Mouse (Mus musculus) erythroblast, embryonic 14.5 days (primary cell): ENCODE measurements around the gene Stard9. TPM values are rescaled to one million over a fixed set of nuclear protein-coding genes. Genes with fewer than 3 reads are reported as not detected.

Experiments
- H3K27me3 ChIP-seq: 2 replicates; pipeline ENCODE4 v1.6.1; 2012; ENCODE audit warnings: inconsistent platforms; ENCODE audit not compliant: control insufficient read depth
- H3K36me3 ChIP-seq: 2 replicates; pipeline ENCODE4 v1.6.1; 2012; ENCODE audit warnings: mild to moderate bottlenecking, inconsistent platforms; ENCODE audit not compliant: control insufficient read depth
- H3K4me1 ChIP-seq: 2 replicates; pipeline ENCODE4 v1.6.1; 2012; ENCODE audit warnings: inconsistent platforms; ENCODE audit not compliant: control insufficient read depth
- H3K4me3 ChIP-seq: replicated peaks from 2 replicates; pipeline ENCODE3; 2012; ENCODE audit warnings: moderate library complexity, mild to moderate bottlenecking, inconsistent platforms
- H3K9me3 ChIP-seq: 2 replicates; pipeline ENCODE4 v1.6.1; 2012; ENCODE audit warnings: low read length, inconsistent platforms, mixed read lengths; ENCODE audit not compliant: control insufficient read depth
- GATA1 ChIP-seq: IDR thresholded peaks from 2 replicates; pipeline ENCODE4 v1.6.1; 2012; ENCODE audit warnings: low read length, inconsistent platforms, mixed read lengths
- TAL1 ChIP-seq: IDR thresholded peaks from 3 replicates; pipeline ENCODE4 v1.6.1; 2012; ENCODE audit warnings: low read length, inconsistent platforms, mixed read lengths
- polyA plus RNA-seq: library from polyadenylated mRNA; stranded (reverse); fragments of >175 nt; gene quantifications from 2 replicates; pipeline ENCODE4 v1.2.3, GENCODE M21; 2012

Stard9 gene
- polyA plus RNA-seq, 1 experiment, result 0.12 TPM

DNA sequence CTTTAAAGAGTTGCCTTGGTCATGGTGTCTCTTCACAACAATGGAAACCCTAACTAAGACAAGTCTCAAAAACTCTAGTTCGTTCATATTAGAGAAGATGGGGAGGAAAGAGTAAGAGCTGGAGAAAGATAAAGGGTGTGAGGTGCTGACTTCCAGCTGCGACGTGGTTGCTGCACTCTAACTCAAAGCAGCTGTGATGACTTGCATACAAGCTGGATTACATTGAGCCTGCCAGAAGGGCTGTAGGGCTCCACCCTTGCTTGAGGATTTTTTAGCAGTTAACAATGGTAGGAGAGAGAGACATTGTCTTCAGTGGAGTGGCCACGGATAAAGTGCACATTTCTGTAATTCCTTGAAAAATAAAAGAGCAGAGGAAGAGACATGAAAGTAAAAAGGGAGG lies 17.9 kb downstream of the Stard9 start:
- H3K27me3 ChIP-seq, result no peaks in the 10 kb centered on the region
- TF ChIP-seq TAL1 (no peak), GATA1 (no peak)
- peaks cover 2% of the 10 kb centered on the region; the same call in 1 of the 2 replicates for H3K4me1 ChIP-seq
- no peaks in the 10 kb centered on the region for H3K9me3 ChIP-seq
- H3K4me3 ChIP-seq, result no peak overlapping the region
- no peaks in the 10 kb centered on the region for H3K36me3 ChIP-seq

- H3K27me3 ChIP-seq, result no peaks in the 10 kb centered on the region
- TF ChIP-seq GATA1 (no peak), TAL1 (no peak)
- no peaks in the 10 kb centered on the region for H3K9me3 ChIP-seq
- no peaks in the 10 kb centered on the region for H3K36me3 ChIP-seq
- no peak overlapping the region for H3K4me3 ChIP-seq
- H3K4me1 ChIP-seq, result peaks cover 3% of the 10 kb centered on the region; the same call in 1 of the 2 replicates
Measured at GRCm38 (mm10) chr2:120652256-120652924, 23.5 kb downstream of the Stard9 start.

DNA sequence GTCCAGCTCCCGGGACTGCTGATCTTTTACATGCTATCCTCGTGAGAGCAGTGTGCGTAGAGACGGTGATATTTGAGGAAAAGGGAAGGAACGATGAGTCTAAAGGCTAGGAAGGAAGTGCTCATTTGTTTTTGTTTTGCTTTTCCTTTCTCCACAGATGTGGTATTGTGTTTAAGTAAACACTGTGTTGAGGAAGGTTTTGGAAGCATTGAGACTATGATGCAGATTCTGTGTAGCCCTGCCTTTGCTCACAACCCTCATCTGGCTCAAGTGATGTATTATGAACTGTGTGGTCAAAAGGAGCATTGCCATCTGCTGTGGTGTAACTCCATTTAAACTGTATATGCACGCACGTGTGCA lies 24.0 kb downstream of the Stard9 start:
- TF ChIP-seq GATA1 (no peak), TAL1 (no peak)
- peaks cover 3% of the 10 kb centered on the region; the same call in 1 of the 2 replicates for H3K4me1 ChIP-seq
- no peaks in the 10 kb centered on the region for H3K9me3 ChIP-seq
- H3K27me3 ChIP-seq, result no peaks in the 10 kb centered on the region
- H3K4me3 ChIP-seq, result no peak overlapping the region
- H3K36me3 ChIP-seq, result no peaks in the 10 kb centered on the region

DNA sequence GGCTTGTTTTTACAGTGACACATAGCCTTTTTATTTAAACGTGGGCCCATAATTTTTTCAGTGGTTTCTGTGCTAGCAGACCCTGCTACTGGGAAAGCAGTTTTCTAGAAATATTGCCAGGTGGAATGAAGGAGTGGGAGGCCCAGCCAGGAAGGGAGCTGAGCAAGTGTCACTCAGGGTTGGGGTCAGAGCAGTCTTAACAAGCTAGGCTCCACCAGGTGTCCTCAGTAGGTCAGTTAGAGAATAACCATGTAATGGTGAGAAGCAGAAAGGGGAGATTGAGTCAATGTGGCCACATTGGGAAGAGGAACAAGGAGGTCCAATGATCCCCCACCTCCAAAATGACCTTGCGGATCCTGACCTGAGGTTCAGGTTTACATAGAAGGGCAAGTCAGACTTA lies 25.8 kb downstream of the Stard9 start:
- Histone ChIP-seq H3K4me1 (peaks cover 6% of the 10 kb centered on the region), H3K9me3 (no peaks in the 10 kb centered on the region), H3K36me3 (no peaks in the 10 kb centered on the region), H3K4me3 (no peak overlapping the region), H3K27me3 (peaks cover 2% of the 10 kb centered on the region; the same call in 1 of the 2 replicates)
- no peak for TF ChIP-seq TAL1
- no peak for TF ChIP-seq GATA1

GRCm38 (mm10) chr2:120655905-120656304 lies 27.0 kb downstream of the Stard9 start:
- no peaks in the 10 kb centered on the region for H3K9me3 ChIP-seq
- peaks cover 2% of the 10 kb centered on the region; the same call in 1 of the 2 replicates for H3K27me3 ChIP-seq
- peaks cover 18% of the 10 kb centered on the region for H3K4me1 ChIP-seq
- H3K4me3 ChIP-seq, result no peak overlapping the region
- no peaks in the 10 kb centered on the region for H3K36me3 ChIP-seq
- TF ChIP-seq GATA1 (no peak), TAL1 (no peak)

- Histone ChIP-seq H3K4me1 (peaks cover 19% of the 10 kb centered on the region), H3K27me3 (peaks cover 2% of the 10 kb centered on the region; the same call in 1 of the 2 replicates), H3K9me3 (no peaks in the 10 kb centered on the region), H3K36me3 (no peaks in the 10 kb centered on the region), H3K4me3 (no peak overlapping the region)
- TF ChIP-seq GATA1, result no peak
- TF ChIP-seq TAL1, result no peak
Measured at GRCm38 (mm10) chr2:120656711-120657110, 27.8 kb downstream of the Stard9 start.

GRCm38 (mm10) chr2:120658486-120658885 lies 29.6 kb downstream of the Stard9 start:
- peaks cover 2% of the 10 kb centered on the region; the same call in 1 of the 2 replicates for H3K27me3 ChIP-seq
- no peaks in the 10 kb centered on the region for H3K9me3 ChIP-seq
- peaks cover 16% of the 10 kb centered on the region for H3K4me1 ChIP-seq
- no peak overlapping the region for H3K4me3 ChIP-seq
- no peaks in the 10 kb centered on the region for H3K36me3 ChIP-seq
- TF ChIP-seq GATA1 (no peak), TAL1 (no peak)

- Histone ChIP-seq H3K9me3 (no peaks in the 10 kb centered on the region), H3K27me3 (peaks cover 5% of the 10 kb centered on the region), H3K4me1 (peaks cover 16% of the 10 kb centered on the region), H3K4me3 (no peak overlapping the region), H3K36me3 (no peaks in the 10 kb centered on the region)
- no peak for TF ChIP-seq GATA1
- no peak for TF ChIP-seq TAL1
Measured at GRCm38 (mm10) chr2:120659318-120659717, 30.4 kb downstream of the Stard9 start.

DNA sequence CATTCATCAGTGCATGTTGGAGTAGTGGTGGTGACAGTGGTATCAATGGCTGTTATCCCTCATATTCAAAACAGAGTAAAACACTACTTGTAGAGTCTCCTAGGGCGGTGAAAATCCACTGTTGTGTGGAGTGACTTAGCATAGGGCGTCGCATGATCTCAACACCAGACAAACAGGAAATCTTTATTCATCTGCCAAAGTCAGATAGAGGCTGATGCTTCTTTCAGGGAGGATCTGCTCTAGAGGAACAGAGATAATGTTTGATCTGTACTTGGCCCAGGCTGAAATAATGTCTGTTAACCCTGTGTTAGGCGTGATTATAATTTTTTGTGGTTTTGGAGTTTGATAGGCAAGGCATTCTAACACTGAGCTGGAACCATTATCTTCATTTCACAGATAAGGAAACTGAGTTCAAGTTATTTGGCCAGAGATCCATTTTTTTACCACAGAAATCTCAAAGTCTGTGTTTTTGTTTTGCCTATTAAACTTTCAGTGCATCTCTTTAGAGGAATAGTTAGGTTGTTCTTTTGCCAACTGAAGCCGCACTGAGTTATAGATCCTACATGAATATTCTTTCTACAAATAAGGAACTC lies 31.7 kb downstream of the Stard9 start:
- H3K4me3 ChIP-seq, result no peak overlapping the region
- no peaks in the 10 kb centered on the region for H3K36me3 ChIP-seq

More for the DNA sequence above, 31.7 kb downstream of the Stard9 start:
- no peaks in the 10 kb centered on the region for H3K9me3 ChIP-seq
- H3K4me1 ChIP-seq, result peaks cover 16% of the 10 kb centered on the region
- TF ChIP-seq TAL1, result no peak
- TF ChIP-seq GATA1, result no peak
- H3K27me3 ChIP-seq, result peaks cover 5% of the 10 kb centered on the region
